Mouse (Mus musculus): ENCODE data around the gene Tmem115.

The Tmem115 gene

DNA sequence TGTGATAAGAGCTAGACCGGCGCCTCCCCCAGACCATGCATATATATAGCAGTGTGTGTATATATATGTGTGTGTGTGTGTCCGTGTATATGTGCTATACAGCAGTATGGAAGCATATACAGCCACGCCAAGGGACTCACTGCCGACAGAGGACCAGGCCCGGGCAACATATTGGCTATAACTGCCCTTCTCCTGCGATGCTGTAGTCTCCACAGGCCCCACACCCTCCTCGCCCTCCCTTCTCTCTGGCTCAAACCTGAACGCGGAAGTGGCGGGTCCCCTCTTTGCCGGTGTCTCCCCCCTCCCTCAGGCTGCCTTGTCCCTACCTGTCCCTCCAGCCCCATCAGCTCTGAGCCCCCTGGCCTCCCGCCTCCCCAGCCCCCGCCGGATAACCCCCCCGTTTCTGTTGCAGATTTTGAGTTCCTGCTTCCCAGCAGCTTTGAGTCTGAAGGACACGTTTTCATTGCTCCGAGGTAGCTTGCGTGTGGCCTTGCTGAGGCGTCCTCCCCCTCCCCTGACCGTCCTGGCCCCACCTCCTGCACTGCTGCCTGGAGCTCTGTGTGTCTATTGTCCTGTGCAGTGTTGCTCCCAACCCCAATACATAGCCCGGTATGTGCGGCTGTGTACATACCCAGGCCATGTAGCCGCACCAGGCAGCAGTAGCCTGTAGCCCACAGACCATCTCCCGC is 11.9 kb upstream of the Tmem115 start:
- no peak for DNase-seq (ENCODE audit: low spot score in 2 of 2)

DNA sequence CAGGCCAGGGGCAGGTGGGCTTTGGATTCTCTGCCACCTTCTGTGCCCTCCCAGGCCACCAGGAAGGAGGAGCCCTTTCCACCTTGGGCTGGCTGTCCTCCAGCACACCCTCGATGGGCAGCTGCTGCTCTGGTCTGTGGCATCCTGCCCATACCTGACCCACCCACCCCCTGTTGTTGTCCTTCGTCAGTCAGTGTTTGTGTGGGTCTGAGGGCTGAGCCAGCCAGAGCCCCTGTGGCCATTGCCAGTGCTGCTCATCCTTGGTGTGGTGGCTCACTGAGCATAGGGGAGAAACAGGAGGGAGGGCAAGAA is 11.4 kb upstream of the Tmem115 start:
- DNase-seq (ENCODE audit: low spot score in 2 of 2): no peak

DNA sequence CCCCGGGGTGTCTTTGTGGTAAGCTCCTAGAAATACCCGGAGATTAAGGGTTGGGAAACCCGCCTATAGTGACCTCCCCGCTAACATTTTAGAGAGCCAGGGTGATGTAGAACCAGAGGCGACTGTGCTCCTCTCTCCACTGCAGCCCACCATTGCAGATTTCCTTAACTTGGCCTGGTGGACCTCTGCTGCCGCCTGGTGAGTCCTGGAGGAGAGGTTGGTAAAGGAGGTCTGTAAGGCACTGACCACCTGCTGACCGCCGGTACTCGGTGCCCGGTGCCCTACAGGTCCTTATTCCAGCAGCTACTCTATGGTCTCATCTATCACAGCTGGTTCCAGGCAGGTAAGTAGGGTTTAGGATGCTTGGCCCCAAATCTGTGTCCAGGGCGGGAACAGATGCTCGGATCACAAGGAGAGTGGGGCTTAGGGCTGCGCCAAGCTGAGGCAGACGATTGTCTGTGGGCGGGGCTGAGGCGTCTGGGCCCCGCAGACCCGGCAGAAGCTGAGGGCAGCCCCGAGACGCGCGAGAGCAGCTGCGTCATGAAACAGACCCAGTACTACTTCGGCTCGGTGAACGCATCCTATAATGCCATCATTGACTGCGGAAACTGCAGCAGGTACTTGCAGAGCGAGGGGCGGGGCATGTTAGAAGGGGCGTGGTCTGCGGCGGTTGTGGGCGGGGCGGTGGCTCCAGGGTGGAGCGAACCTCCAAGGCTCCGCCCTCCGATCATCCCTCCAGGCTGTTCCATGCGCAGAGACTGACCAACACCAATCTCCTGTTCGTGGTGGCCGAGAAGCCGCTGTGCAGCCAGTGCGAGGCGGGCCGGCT is 7.3 kb upstream of the Tmem115 start:
- peak in 1 of 2 experiments; percentile 78 for DNase-seq (ENCODE audit: low spot score in 2 of 2)

DNA sequence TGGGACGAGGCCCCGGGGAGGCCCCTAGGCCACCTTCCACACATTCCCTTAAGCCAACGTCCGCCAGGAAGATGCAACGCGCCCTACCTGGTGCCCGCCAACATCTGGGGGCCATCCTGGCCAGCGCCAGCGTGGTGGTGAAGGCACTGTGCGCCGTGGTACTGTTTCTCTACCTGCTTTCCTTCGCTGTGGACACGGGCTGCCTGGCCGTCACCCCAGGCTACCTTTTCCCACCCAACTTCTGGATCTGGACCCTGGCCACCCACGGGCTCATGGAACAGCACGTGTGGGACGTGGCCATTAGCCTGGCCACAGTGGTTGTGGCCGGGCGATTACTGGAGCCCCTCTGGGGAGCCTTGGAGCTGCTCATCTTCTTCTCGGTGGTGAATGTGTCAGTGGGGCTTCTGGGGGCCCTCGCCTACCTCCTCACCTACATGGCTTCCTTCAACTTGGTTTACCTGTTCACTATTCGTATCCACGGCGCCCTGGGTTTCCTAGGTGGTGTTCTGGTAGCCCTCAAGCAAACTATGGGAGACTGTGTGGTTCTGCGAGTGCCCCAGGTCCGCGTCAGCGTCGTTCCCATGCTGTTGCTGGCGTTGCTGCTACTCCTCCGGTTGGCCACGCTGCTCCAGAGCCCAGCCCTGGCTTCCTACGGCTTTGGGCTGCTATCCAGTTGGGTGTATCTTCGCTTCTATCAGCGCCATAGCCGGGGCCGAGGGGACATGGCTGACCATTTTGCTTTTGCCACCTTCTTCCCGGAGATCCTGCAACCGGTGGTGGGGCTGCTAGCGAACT is 860 bp downstream of the Tmem115 start:
- DNase-seq (ENCODE audit: low spot score in 2 of 2): no peak

DNA sequence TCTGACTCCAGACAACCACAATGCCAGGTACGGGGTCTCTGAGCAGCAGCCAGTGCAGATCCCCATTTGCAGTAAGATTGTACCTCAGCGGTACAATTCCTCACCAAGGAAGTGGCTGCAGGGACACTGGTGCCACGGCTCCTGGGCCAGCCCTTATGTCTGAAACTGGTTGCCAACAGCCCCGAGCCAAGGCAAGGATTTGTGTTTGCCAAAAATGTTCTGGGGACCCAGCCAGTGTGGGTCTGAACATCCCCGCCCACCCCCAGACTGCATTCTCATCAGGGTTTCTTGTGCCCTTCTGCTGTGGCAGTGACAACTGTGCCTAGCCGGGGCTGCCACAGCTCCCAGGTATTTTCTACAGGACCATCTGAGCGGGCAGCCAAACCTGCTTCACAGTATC is 4.5 kb downstream of the Tmem115 start:
- DNase-seq (ENCODE audit: low spot score in 2 of 2): no peak

DNA sequence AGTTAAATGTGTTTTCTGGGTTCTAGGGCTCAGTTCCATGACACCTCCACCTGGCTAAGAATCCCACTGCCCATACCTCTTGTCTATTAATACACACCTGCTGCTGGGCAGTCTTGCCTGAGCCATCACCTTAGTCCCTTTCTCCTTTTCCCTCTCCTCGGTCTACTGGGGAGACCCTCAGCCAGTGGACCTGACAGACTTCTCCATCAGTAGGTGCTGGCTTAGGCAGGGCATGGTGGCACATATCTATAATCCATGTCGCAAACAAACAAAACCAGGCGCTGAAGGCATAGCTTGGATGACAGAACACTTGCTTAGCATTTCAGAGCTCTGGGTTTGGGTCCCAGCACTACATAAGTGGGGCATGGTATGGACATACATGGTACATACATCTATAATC is 5.0 kb downstream of the Tmem115 start:
- no peak for DNase-seq (ENCODE audit: low spot score in 2 of 2)

DNA sequence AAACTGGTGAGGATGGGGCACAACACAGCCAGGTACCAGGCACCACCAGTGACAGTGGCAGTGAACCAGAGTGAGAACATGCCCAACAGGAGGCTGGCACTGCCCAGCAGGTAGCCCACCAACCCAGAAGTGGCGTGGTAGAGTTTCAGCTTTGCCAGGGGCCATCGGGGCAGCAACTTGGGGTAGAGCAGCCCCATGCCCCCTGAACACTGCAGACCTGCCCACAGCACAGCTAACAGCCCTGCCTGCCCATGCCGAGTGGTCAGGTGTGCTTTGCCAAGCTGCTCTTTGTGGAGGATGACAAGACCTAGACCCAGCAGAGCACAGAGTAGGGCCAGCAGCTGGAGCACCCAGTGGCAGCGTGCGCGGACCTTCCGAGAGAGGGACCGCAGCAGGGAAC is 6.2 kb downstream of the Tmem115 start:
- DNase-seq (ENCODE audit: low spot score in 2 of 2): no peak

DNA sequence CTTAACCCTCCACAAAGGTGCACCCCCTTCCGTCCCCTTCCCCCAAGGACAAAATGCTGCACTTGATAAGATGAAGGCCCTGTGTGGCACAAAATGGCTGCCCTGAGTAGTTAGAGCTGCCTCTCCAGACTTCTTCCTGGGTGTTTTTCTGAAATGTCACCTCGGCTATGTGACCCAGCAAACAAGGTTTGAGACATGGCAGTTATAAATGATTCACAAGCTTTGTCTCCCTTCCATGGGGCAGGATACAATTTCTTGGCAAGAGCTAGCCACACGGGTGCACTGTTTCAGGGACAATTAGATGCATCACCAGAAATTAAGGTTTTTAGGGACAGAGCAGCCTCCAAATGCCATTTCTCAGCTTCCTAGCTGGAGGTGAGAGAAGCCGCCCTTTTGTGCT is 6.7 kb downstream of the Tmem115 start:
- no peak for DNase-seq (ENCODE audit: low spot score in 2 of 2)

DNA sequence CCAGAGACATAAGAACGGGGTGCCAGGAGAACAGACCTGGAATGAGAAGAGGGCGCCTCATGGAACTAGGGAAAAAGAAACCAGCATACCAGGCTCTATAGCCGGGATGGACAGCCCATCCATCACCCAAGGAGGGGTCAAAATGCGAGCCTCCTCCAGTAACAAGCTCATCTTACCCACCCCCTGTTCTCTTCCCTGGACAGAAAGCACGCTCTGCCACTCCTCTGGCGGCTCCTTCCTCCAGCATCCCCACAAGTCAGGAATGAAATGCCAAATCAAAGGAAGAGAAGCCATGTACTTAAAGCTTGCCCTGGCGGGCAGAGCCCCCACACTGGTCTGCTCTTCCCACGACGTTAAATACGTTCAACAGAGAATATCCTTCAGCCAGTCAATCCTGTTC is 7.3 kb downstream of the Tmem115 start:
- DNase-seq (ENCODE audit: low spot score in 2 of 2): no peak

DNA sequence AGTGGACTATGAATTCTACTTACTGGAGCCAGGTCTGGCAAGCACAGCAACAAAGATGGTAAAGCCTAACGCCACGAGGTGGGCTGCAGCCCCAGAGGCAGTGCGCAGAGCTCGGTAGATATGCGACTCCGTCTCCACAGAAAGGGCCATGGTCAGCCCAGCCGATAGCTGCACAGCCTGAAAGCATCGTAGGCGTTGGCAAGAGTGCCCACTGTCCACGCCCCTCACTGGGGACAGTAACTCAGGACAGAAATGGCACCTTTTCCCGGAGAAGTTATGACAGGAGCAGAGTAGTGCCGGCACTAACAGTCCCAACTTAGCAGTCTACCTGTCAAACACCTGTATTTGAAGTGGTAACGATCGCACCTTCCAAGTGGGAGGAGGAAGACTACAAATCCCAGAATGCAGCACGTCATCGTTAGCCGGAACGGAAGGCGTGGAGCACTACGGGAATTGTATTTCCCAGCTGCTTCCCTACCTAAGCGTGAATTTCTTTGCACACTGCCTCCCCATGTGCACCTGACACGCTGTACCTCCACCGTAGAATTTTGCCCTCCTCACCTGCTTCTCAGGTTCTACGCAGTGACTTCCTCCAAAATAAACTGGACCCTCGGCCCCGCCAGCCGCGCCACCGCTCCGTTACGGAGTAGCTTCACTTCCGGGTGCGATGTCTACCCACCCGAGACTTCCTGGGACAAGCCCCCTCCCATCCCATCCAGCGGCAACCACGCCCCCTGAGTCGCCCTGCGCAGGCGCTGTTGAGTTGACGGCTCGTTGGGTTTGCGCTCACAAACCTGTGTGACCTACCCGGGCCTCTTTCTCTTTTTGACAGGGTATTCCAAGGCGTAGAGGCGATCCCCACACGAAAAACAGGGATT is 8.0 kb downstream of the Tmem115 start, which contains the start of the genes Cyb561d2 and Nprl2:
Gene Cyb561d2 (minus strand): TSS at position 720 of the 878 bp plus-strand sequence.
Gene Nprl2 (plus strand): TSS at position 753 of the 878 bp plus-strand sequence.
- DNase-seq (ENCODE audit: low spot score in 2 of 2): peak; percentile 87 to 94

DNA sequence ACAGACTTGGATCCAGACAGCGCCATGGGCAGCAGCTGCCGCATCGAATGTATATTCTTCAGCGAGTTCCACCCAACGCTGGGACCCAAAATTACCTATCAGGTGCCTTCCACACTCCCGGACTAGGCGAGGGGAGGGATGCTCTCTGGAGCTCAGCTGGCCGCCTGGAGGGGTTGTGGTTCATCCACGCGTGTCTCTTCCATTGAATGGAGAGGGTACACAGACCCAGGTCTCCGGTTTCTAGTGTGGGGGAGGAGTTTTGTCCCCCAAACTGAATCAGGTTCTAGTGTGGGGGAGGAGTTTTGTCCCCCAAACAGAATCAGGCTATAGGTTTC is 8.6 kb downstream of the Tmem115 start:
- no peak for DNase-seq (ENCODE audit: low spot score in 2 of 2)

DNA sequence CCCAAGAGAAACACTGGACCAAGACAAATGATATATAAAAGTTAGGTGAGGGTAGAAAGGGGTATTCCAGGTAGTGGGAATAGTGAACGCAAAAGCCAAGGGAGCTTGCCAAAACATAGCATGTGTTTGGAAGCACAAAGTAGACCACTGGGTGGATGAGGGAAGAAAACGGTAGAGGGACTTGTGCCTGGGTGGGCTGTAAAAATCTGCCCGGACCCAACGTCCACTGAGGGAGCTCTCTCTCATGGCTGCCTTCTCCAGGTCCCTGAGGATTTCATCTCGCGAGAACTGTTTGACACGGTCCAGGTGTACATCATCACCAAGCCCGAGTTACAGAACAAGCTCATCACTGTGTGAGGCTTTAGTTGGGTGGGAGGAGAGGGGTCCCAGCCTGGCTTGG is 9.0 kb downstream of the Tmem115 start:
- DNase-seq (ENCODE audit: low spot score in 2 of 2): no peak

DNA sequence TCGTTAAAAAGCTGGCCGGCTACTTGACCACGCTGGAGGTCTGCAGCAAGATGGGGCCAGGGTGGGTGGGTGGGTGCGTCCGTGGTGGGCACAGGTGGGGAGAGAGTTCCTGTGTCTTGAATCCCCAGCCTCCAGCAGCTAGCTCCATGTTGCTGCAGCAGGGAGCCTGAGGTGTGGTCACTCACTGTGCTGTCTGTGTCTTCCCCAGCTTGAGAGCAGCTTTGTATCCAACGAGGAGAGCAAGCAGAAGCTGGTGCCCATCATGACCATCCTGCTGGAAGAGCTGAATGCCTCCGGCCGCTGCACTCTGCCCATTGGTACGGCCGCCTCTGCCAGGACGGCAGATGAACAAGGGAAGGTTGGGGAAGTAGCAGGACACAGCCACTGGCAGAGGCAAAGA is 9.6 kb downstream of the Tmem115 start:
- DNase-seq (ENCODE audit: low spot score in 2 of 2): no peak

DNA sequence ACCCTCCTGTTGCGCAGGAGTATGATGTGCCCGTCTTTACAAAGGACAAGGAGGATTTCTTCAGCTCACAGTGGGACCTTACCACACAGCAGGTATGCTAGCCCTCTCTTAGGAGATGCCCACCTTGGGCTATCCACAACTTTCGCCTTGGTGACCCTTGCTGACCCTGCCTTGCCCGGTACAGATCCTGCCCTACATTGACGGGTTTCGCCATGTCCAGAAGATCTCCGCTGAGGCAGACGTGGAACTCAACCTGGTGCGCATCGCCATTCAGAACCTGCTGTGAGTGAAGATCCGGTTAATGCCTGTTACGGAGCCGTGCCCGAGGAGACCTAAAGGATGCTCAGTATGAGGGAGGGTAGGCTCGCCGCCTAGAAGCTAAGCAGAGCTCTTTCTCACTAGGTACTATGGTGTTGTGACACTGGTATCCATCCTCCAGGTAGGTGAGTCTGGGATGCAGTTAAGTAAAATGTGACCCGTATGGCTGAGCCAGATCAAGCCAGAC is 10.5 kb downstream of the Tmem115 start:
- DNase-seq (ENCODE audit: low spot score in 2 of 2): no peak

DNA sequence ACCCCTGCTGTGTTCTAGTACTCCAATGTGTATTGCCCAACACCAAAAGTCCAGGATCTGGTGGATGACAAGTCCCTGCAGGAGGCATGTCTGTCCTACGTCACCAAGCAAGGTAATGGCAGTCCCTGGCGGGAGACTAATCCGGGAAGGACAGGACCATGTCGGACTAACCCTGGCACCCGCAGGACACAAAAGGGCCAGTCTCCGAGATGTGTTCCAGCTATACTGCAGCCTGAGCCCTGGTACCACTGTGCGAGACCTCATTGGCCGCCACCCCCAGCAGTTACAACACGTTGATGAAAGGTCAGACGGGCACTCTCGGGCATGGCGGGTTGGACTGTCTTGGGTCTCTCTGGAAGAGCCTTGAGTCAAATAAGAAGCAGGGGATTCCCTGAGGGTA is 11.0 kb downstream of the Tmem115 start:
- no peak for DNase-seq (ENCODE audit: low spot score in 2 of 2)

DNA sequence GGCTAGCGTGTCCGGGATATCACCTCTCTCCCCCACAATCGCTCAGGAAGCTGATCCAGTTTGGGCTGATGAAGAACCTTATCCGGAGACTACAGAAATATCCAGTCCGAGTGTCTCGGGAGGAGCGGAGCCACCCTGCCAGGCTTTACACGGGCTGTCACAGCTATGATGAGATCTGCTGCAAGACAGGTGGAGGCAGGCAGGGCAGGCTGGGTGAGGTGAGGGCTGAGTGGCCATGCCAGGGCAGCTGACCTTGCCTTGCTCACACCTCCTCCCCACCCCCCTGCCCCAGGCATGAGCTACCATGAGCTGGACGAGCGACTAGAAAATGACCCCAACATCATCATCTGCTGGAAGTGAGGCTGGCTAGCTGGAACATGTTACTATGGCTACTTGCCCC is 11.5 kb downstream of the Tmem115 start:
- DNase-seq (ENCODE audit: low spot score in 2 of 2): no peak

DNA sequence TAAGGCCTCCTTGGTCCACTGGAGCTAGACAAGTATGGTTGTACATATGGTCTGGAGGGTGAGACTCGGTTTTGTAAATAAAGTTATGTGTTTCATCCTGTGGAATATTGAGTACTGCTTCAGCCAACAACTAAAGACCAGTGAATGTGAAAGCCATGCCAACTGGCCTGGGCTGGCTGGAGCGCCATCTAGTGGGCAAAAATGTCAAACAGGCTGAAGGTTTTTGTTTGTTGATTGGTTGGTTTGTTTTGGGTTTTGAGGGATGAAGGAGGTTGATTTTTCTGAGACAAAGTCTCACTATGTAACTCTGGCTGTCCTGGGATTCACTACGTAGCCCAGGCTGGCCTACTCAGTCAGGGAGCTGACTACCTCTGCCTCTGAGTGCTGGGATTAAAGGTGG is 11.9 kb downstream of the Tmem115 start:
- DNase-seq (ENCODE audit: low spot score in 2 of 2): peak in 1 of 2 experiments; percentile 74

DNA sequence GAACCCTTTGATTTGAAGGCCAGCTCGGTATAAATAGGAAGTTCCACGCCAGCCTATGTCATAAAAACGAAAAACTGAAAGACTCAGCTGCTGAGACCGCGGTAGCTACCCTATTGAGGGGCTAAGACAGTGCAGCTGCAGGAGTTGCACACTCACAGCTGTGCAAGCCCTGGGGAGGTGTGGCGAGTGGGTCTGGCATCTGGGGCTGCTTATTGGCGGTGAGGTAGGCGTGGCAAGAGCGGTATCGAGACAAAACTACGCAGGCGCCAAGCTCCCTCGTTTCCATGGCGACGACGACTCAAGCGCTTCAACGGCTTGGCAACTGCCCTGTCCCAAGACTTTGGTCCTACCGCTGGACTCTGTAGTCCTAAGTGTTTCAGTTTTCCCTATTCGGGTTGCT is 13.3 kb downstream of the Tmem115 start, which contains the start of gene Zmynd10:
Gene Zmynd10 (plus strand): TSS at position 273 of the 400 bp plus-strand sequence.
- peak; percentile 81 to 90 for DNase-seq (ENCODE audit: low spot score in 2 of 2)

DNA sequence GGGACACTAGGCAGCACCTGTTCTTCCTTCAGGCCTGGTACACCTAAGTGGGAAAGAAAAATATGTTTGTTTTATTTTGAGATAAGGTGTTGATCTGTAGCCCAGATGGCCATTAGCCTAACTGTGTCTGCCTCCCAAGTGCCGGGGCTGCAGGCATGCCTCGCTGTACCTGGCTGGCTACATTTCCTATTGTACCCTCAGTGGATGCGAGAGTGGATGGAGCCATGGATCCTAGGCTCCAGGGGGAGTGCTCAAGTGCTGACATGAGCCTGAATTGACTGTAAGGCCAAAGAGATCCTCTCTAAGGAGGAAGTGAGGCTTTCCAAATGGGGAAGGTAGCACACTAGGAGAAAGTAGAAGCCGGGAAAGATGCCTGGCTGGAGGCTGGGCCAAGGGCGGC is 14.2 kb downstream of the Tmem115 start:
- DNase-seq (ENCODE audit: low spot score in 2 of 2): no peak

DNA sequence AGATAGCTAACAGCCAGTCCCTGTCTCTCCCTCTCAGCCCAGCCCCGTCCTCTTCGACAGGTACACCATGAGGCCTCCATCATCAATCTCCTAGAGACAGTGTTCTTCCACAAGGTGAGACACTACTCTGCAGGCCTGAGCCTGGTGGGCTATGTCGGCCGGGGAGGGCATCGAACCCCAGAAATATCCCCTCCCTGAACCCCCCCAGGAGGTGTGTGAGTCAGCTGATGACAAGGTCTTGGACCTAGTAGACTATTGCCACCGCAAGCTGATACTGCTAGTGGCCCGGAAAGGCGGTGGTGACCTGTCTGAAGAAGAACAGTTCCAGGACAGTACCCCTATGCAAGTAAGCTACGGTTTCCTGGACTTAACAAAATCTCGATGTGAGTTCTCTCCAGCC is 15.1 kb downstream of the Tmem115 start:
- no peak for DNase-seq (ENCODE audit: low spot score in 2 of 2)

DNA sequence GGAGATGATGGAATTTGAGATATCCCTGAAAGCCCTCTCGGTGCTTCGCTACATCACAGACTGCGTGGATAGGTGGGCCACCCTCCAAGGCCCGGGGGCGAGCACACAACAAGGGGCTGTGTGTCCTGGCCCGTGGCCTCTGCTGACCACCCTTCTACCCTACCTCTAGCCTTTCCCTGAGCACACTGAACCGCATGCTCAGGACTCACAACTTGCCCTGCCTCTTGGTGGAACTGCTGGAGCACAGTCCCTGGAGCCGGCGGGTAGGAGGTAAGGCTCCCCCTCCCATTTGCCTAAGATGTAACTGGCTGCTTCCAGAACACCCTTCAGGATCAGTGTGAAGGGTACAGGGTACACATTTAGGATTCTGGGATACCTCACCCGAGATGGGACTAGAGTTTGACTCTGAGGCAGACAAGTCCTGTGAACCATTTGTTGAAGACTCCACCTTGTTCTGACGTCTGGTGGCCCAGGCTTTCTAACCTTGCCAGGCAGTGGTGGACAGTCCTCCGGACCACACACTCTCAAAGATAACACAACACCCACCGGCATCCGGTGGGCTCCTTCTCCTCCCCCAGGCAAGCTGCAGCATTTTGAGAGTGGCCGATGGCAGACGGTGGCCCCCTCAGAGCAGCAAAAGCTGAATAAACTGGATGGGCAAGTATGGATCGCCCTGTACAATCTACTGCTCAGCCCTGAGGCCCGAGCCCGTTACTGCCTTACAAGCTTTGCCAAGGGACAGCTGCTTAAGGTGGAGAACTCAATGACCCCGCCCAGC is 15.7 kb downstream of the Tmem115 start:
- no peak for DNase-seq (ENCODE audit: low spot score in 2 of 2)

All from left cerebral cortex, adult 9 months (tissue).